Comparison of ENCODE assay signal across 23 mouse cellular contexts in the genomic region with DNA sequence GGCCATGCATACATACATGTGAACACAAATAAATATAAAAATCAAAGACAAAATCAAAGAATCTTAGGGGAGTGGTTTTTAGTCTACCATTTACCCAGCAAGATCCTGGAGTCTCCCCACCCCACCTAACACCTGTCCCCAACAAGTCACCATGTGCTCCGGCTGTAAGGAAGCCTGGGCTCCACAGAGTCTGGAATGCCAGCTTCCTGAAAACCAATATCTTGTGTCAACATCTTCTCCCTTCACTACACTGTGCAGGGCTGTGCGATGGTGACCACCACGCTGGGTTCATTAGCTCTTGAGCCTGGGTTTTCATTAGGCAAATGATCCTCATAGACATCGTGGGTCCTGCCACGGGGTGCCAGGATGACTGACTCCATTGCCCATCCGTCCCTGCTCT.
"Had no signal": no experiment of that assay in that cellular context is flagged by ENCODE, and none has a peak within 500 bp of the region (broad histone marks: within the 10 kb centered on the region; RNA-seq: fewer than 3 reads in every experiment).

No protein-coding gene starts in this region.

- H3K4me1 ChIP-seq: limb, embryonic 13.5 days had no signal

- ATAC-seq: hindbrain, postnatal 0 days; intestine, embryonic 16.5 days; liver, embryonic 12.5 days had no signal

- H3K9me3 ChIP-seq: heart, embryonic 13.5 days; heart, embryonic 15.5 days; hindbrain, embryonic 13.5 days; hindbrain, embryonic 15.5 days; limb, embryonic 13.5 days; limb, embryonic 15.5 days; liver, embryonic 12.5 days had no signal

- H3K9ac ChIP-seq: heart, embryonic 13.5 days; heart, embryonic 15.5 days; hindbrain, embryonic 13.5 days; hindbrain, embryonic 15.5 days; limb, embryonic 13.5 days; limb, embryonic 15.5 days; liver, embryonic 12.5 days; liver, embryonic 14.5 days had no signal

- DNase-seq: gastrocnemius, postnatal 14 days; gastrocnemius, postnatal 36 days; heart, adult 2 months; heart, postnatal 14 days; heart, postnatal 36 days; kidney, adult 11 months; kidney, adult 2 months; kidney, postnatal 25 days; layer of hippocampus, adult 9-11 months; layer of hippocampus, postnatal 36 days; left cerebral cortex, postnatal 4 days had no signal

- H3K4me3 ChIP-seq: heart, adult 2 months; heart, embryonic 13.5 days; heart, embryonic 15.5 days; hindbrain, embryonic 13.5 days; hindbrain, embryonic 15.5 days; limb, embryonic 13.5 days; limb, embryonic 15.5 days; liver, embryonic 12.5 days had no signal

- H3K4me2 ChIP-seq: heart, embryonic 11.5 days; heart, embryonic 13.5 days; heart, embryonic 15.5 days; hindbrain, embryonic 13.5 days; hindbrain, embryonic 15.5 days; limb, embryonic 13.5 days; limb, embryonic 15.5 days; liver, embryonic 12.5 days had no signal

- H3K27ac ChIP-seq: heart, adult 2 months; heart, embryonic 13.5 days; heart, embryonic 15.5 days; hindbrain, embryonic 13.5 days; hindbrain, embryonic 15.5 days; hindbrain, postnatal 0 days; kidney, postnatal 0 days; limb, embryonic 13.5 days; limb, embryonic 15.5 days; liver, embryonic 12.5 days; liver, embryonic 14.5 days had no signal

- H3K36me3 ChIP-seq: heart, embryonic 13.5 days; heart, embryonic 15.5 days; hindbrain, embryonic 13.5 days; hindbrain, embryonic 15.5 days; limb, embryonic 13.5 days; limb, embryonic 15.5 days; liver, embryonic 12.5 days had no signal

- H3K27me3 ChIP-seq: heart, embryonic 13.5 days; heart, embryonic 15.5 days; hindbrain, embryonic 13.5 days; hindbrain, embryonic 15.5 days; limb, embryonic 13.5 days; limb, embryonic 15.5 days; liver, embryonic 12.5 days had no signal
